In genomic region chr10:121516008-121516600, GRCm38 (mm10) we compare ENCODE assay signal across 8 mouse cellular contexts. TPM values are rescaled to one million over a fixed set of nuclear protein-coding genes. Genes with fewer than 3 reads are reported as not detected.
DNase-seq lines count a peak whose midpoint lies in the region; ATAC-seq and TF ChIP-seq lines count a peak whose summit lies in the region.

No protein-coding gene starts in this region.

- DNase-seq in ES-E14 (ENCODE audit: low read depth, low spot score), result peak; percentile 79
- peak; percentile 67 for DNase-seq in cerebellum, adult 11-12 months
- peak; percentile 85 to 91 for DNase-seq in heart, postnatal 36 days
- peak; percentile 54 to 84 for DNase-seq in layer of hippocampus, adult 18-20 months (ENCODE audit: low spot score in 2 of 2)
- peak; percentile 87 to 88 for DNase-seq in lung, adult 18-20 months
- peak; percentile 84 for DNase-seq in ovary, postnatal 10 days (ENCODE audit: low spot score)
- DNase-seq in thymus, adult 18-20 months, result peak; percentile 40 to 49

- in situ Hi-C loops in ES-E14 (cut with MboI; ENCODE audit: low sequenced_read_pairs in 2 of 2, unreplicated experiment in 2 of 2), result no loop called here

- H3K36me3 ChIP-seq in ES-E14 (ENCODE audit: control insufficient read depth, insufficient read depth, low read length, poor library complexity, severe bottlenecking), result no peaks in the 10 kb centered on the region
- no peaks in the 10 kb centered on the region for H3K36me3 ChIP-seq in forebrain, embryonic 15.5 days

- H3K4me1 ChIP-seq in ES-E14 (ENCODE audit: control insufficient read depth in 2 of 2, insufficient read depth in 2 of 2, low read length in 2 of 2, poor library complexity in 1 of 2), result peaks cover 0 to 5% of the 10 kb centered on the region in 2 experiments; a peak in 1 of 4 replicates
- H3K4me1 ChIP-seq in forebrain, embryonic 15.5 days, result no peaks in the 10 kb centered on the region

- WGBS in forebrain, embryonic 15.5 days, result 30% methylated on average over 18 of the region's 18 CpGs

- no peak overlapping the region for H3K4me2 ChIP-seq in forebrain, embryonic 15.5 days (replicated peaks)

- H3K4me3 ChIP-seq in ES-E14 (ENCODE audit: insufficient read depth in 1 of 2, low read depth in 1 of 2, low read length in 2 of 2, poor library complexity in 1 of 2, severe bottlenecking in 1 of 2), result peak overlapping the region; percentile 21 to 43; a peak in 3 of 4 replicates
- H3K4me3 ChIP-seq in forebrain, embryonic 15.5 days, result no peak overlapping the region

- intact Hi-C loops in heart, postnatal 36 days (cut with DNase I), result loop anchor here (1.0 to 2.0 kb wide), 2 partner anchors 39 to 107 kb away; partner anchors contain the start of gene Rassf3

- ATAC-seq in forebrain, embryonic 15.5 days (replicated peaks), result peak; percentile 29; the same call in 1 of the 2 replicates

- no peaks in the 10 kb centered on the region for H3K27me3 ChIP-seq in forebrain, embryonic 15.5 days

- H3K9me3 ChIP-seq in ES-E14 (ENCODE audit: control insufficient read depth, insufficient read depth, low read depth, low read length), result no peaks in the 10 kb centered on the region
- H3K9me3 ChIP-seq in forebrain, embryonic 15.5 days, result no peaks in the 10 kb centered on the region

- H3K9ac ChIP-seq in ES-E14 (ENCODE audit: insufficient read depth, low read depth, low read length, poor library complexity, severe bottlenecking), result peak overlapping the region; percentile 18; the same call in 1 of the 2 replicates
- no peak overlapping the region for H3K9ac ChIP-seq in forebrain, embryonic 15.5 days (replicated peaks)

- no peak overlapping the region for H3K27ac ChIP-seq in ES-E14 (ENCODE audit: insufficient read depth, low read depth, low read length, poor library complexity, severe bottlenecking)
- no peak overlapping the region for H3K27ac ChIP-seq in forebrain, embryonic 15.5 days (replicated peaks)

TF ChIP-seq in ES-E14, 5 proteins besides CTCF, POLR2A, EP300 and RAD21:
- TF ChIP-seq ZNF384 (IDR thresholded peaks at IDR 0.05; ENCODE audit: low read depth, low read length) (0 out of 2 replicates have a peak, but pooled peaks have one; percentile 32), MAFK (IDR thresholded peaks at IDR 0.05; ENCODE audit: insufficient read depth, low read depth, low read length) (no peak), ZC3H11A (IDR thresholded peaks at IDR 0.05; ENCODE audit: borderline replicate concordance, low read depth, low read length) (peak; percentile 62; the same call in 1 of the 2 replicates)

RNA-seq across cellular contexts. Expression of gene Rassf3, which starts 40.0 kb away (rescaled TPM):
- total RNA-seq in ES-E14 (2012; rRNA removed), result 11.9 and 13.1 TPM in 2 replicates
- polyA plus RNA-seq in forebrain, embryonic 15.5 days (2015; fragmentation: Nextera tagmentation; extraction: Ambion mirVana), result 3.8 and 4.2 TPM in 2 replicates
- total RNA-seq in heart, postnatal 36 days (2021), result 100 to 1,000 TPM; 125 to 140 TPM
- 1 to 10 TPM; 9.6 to 9.8 TPM for total RNA-seq in layer of hippocampus, adult 18-20 months (2021)
